Mouse (Mus musculus) frontal cortex, adult 2 months (tissue): ENCODE measurements around the gene Gng12. TPM values are rescaled to one million over a fixed set of nuclear protein-coding genes. Genes with fewer than 3 reads are reported as not detected.
"Not testable (repeated sequence)": the region's sequence is repeated elsewhere in the genome, so short reads cannot be mapped to it uniquely, and the experiment has no call there.

ENCODE experiments used
- DNase-seq, 2 experiments: peaks; one replicate each; pipeline ENCODE4 v3.0.0; 2022; ENCODE audit warnings: low spot score in 1 of 2; ENCODE audit errors: extremely low spot score in 1 of 2
- polyA plus RNA-seq: library from polyadenylated mRNA; depleted of rRNA; stranded (reverse); fragments of >200 nt; gene quantifications from 2 replicates; pipeline ENCODE4 v1.2.3, GENCODE M21; 2012

The Gng12 gene
- polyA plus RNA-seq, 1 experiment: 49.5 TPM

DNA sequence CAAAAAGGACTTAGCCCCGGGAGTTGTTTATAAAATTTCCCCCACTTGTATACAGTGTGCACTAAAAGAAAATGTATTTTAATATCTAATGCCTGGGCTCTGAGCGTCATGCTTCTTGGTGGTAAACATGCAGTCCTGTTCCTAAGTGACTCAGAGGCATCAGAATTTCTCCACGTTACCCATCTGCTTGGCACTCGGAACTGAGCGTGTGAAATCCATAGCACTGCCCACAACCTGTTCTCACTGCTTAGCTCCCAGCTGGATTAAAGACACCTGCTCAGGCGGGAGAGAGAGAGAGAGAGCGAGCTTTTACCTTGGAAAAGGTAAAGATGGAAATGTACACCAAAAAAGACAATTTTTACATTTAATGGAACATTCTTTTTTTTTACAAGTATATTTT is 122.8 kb downstream of the Gng12 start:
- peak in 1 of 2 experiments; percentile 46 for DNase-seq

DNA sequence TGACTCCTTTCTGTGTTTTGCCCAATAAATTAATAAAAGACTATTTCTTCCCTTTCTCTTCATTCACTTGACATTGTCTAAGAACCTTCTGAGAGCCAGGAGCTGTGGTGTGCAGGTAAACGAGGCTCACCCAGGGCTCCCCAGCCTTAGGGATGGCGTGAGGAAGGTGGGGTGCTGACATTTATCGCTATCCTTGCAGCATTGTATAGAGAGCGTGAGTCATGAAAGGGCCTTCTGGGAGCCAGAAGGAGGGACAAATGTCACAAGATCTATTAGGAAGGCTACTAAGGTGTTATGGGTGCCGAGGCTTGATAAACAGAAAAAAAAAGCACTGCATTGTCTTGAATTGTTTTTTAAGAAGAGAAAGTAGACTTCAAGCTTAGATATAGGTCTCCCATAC is 125.1 kb downstream of the Gng12 start:
- DNase-seq: no peak

DNA sequence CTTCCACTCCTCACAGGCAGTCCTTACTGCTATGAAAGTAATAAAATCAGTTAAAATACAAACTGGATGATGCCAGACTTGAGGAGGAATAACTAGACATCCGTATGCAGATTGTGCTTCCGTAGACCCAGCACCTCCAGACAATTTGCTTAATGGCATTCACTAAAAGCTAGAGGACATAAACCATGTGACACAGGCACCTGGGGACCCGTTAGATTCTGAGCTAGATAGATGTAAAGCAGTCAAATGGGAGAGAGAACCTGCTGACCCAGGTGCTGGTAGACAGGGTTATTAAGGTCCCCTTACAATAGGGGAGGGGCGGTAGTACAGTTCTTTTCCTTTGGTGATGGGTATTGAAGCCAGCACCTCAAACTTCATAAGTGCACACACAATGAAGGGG is 127.5 kb downstream of the Gng12 start:
- no peak for DNase-seq

DNA sequence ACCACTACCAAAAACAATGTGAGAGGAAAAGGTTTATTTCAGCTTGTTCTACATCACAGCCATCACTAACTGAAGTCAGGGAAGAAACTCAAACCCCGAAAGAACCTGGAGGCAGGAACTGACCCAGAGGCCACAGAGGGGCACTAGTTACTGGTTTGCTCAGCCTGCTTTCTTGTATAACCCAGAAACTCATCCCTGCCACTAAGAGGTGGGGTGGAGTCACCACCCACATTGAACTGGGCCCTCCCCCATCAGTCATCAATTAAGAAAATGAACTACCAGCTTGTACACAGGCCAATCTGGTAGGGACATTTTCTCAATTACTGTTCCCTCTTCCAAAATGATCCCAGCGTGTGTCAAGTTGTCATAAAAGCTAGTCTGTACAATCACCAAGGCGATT is 130.5 kb downstream of the Gng12 start:
- no peak for DNase-seq

DNA sequence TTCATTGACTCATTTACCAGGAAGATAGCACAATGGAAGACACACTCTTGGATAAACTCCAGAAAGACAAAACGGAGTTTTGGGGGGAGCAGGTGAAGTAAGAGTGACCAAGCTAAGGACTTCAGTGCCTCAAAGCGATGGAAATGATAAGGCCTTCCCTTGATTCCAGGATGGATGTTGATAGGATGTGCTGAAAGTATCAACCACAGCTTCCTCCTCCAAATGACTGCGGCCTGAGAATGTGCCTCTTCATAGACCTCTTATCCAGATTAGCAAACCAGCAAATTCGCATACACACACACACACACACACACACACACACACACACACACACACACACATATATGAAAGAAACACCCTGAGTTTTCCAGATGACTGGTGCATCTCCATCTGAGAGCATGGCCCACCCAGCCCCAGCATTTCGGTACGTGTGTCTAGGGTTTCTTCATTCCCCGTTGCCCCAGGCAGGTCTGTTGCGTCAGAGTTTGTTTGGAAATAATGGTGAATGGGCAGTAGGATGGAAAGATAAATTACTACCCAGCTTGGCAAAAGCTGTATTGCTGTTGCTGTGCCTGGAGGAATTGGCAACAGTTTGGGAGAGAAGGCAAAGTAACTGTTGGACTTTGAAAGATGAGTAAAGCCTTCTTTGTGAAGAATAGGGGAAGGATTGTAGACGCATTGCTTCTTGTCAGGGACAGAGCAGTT is 131.4 kb downstream of the Gng12 start:
- DNase-seq: no peak

DNA sequence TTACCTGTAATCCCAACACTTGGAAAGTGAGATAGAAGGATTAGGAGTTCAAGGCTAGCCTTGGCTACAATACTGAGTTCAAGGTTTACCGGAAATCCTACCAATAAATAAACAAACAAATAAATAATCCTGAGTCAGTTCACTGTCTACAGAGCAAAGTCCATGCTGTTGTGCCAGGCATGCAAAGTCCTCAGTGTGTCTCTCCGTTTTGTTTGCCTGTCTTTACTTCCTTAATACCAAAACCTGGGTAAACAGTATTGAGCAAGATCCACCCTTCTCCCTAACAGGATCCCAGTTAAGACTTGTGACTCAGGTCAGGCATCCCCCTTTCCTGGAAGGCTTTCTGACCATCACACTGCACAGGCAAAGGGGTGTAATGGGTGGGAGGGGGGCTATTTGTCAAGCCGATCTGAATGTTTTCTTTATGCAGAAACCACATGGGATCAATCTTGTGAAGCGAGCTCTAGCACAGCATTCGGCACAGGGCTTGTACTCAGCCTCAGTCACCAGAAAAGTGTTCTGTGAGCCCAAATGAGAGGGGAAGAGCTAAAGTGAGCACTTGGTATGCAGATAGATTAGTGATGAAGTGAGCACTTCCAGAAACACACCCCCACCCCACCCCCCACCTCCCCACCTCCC is 133.2 kb downstream of the Gng12 start:
- no peak for DNase-seq

DNA sequence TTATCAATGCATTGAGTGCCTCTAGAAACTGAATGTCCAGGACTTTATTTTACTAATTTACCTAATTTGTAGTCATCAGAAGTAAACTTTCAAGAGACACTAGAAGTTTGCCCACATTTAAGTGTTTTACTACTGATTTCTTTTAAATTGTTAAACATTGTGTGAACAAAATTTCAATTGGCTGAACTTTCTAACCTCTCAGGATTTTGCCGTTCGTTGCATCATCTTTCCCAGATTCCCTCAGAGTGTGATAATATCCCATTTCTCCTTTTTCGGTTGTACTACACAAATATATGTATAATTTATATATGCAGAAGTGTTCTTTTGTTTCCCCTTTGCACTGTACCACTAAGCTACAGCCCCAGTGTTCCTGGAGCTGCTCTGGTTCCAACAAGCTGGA is 133.8 kb downstream of the Gng12 start:
- no peak for DNase-seq

DNA sequence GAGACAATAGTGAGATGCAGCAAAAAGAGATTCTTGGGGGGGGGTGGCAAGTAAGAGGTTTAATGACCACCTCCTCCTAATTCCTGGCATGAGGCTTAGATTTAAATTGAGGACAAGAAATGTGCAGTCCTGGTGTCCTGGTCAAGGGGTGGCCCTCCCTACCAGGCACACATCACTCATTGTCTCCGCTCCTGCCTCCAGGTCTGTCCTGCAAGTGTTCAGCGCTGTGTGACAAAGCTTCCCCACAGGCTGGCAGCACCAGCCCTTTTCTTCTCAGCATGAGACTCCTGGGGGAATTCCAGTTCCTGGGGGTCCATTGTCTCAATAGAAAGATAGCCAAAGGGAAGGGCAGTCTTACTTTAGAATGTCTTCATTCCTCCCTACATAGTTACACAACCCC is 134.2 kb downstream of the Gng12 start:
- no peak for DNase-seq

DNA sequence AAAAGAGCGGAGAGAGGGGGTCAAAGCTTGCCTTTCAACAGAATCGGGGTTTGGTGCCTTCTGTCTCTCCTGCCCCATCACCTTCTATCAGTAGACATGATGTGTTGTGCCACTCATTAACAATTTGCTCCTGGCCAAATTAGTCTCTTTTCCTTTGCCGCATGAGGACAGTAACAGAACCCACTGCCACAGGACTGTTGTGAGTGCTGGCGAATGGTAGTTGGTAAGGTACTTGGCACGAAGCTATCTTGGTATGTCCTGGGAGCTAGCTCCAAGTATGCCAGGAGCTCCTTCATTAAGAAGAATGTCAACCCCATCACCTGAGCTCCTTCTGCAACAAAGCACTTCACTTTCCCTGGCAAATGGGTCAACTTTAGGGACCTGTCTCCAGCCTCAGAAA is 134.6 kb downstream of the Gng12 start:
- DNase-seq: no peak

DNA sequence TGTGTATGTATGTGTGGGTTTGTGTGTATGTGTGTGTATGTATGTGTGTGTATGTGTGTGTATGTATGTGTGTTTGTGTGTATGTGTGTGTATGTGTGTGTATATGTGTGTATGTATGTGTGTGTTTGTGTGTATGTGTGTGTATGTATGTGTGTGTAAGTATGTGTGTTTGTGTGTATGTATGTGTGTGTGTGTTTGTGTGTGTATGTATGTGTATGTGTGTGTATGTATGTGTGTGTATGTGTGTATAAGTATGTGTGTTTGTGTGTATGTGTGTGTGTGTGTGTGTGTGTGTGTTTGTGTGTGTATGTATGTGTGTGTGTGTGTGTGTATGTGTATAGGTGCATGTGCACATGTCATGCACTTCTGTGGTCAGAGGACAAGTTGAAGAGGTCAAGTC is 136.4 kb downstream of the Gng12 start:
- DNase-seq: not testable (repeated sequence)

DNA sequence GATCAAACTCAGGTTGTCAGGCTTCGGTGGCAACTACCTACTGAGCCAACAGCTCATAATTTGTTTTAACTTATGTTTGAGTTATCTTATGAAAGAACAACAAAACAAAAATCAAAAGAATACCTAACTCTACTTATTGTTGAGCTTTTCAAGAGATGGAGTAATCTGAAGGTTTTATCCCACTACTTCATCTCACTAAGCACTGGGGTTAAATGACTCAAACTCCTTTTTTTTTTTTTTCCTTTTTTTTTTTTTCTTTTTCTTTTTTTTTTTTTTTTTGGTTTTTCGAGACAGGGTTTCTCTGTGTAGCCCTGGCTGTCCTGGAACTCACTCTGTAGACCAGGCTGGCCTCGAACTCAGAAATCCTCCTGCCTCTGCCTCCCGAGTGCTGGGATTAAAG is 136.8 kb downstream of the Gng12 start:
- not testable (repeated sequence) for DNase-seq

DNA sequence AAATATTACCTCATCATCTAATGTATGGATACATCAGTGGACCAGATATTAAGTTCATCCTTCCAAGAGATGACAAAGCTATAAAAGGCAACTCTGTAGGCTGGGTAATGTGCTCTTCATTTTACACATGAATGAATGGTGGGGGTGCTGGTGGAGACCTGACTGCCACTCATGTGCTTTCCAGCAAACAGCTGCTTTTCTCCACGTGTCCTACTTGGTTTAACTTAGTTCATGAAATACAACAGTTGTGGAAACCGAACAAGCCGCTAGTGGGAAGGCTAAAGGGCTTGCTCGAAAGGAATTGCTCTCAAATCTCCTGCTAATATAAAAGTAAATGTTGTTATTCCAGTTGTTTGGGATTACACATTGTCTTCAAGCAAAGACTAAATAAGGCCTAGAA is 137.4 kb downstream of the Gng12 start:
- no peak for DNase-seq

DNA sequence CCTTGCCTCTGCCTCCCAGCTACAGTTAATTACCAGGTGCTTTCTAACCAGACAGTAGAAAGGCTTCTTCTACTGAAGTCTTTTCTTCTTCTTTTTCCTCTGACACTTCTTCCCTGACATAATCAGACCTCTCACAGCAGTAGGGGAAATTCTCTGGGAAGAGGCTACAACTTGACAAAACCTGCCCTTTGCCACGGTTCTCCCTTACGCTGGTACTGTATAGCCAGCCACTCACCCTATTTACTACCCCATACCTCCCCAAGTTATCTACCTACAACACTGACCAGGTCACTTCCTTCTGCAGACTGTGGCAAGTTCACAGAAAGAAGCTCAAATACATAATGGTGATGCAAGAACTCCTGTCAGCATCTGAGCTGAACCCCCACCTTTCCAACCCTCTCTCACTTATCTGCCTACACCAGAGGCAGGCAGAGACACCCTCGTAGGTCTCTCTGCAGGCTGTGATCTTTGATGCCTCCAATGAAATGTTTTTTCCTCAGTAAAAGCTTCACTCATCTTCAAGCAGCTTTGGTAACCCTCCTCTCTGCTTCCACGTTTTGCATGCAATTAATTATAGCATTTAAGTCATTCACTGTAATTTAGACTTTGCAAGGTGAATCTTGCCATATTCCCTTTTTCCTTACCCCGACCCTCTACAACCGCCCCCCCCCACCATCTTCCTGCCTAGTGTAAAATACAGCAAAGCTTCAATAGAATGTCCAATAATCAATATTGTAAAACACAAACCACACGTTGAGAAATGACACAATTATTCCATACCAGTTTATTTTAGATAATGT is 138.3 kb downstream of the Gng12 start:
- no peak for DNase-seq

DNA sequence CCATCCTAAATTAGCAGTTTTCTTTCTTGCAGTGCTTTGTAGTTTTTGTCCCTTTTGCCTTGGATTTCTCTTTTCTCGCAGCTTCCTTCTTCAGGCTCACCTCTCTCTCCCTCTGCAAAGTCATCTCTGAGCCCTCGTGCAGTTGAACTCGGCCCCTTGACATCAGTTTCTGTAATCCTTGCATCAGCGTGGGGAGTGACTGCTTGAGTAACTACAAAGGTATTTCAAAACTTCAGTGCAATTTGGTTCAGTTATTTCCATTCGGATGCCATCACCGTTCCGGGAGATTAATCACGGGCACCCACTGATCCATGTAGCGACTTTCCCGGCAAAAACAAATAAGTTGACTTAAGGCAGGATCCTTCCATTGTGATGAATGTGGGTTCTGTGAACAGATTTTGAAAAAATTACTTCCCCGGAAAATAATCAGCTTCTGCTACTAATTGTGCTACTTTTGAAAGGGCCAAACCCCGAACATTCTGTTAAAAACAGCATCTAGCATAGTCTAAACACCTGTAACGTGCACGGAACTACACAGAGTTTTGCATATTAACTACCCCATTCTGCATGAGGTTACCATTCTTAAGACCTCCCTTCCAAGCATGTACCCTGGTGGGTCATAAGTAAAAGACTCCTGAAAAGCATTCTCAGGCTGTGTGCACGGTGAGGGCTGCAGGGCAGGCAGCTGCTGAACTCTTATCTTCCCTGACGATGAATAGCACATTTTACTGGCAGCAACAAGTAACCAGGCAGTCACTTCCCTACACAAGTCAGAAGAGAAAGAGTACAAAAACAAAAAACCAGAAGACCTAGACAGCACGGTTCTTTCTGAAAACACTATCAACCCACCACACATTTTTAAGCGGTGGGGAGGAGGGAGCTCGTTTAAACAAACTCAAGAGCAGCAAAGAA is 139.4 kb downstream of the Gng12 start:
- no peak for DNase-seq

DNA sequence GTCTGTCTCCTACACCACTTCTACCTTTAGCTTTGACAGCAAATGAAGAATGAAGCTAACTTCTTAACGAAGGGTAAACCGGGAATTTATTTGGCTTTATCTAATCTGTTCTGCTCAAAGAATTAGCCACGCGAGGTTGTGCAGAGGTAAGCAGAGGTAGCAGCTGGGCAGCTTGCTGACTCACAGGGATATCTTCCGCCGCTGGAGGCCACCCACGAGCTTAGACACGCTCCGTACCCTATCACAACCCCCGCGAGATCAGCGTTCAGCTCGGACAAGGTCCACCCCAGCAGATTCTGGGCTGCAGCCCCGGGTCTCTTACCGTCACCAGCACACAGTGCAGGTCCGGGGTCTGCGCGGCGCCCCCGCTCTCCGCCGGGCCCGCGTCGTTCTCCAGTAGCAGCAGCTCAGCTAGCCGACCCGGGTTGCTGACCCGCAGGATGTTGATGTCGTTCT is 140.2 kb downstream of the Gng12 start:
- DNase-seq: peak; percentile 45 to 78

DNA sequence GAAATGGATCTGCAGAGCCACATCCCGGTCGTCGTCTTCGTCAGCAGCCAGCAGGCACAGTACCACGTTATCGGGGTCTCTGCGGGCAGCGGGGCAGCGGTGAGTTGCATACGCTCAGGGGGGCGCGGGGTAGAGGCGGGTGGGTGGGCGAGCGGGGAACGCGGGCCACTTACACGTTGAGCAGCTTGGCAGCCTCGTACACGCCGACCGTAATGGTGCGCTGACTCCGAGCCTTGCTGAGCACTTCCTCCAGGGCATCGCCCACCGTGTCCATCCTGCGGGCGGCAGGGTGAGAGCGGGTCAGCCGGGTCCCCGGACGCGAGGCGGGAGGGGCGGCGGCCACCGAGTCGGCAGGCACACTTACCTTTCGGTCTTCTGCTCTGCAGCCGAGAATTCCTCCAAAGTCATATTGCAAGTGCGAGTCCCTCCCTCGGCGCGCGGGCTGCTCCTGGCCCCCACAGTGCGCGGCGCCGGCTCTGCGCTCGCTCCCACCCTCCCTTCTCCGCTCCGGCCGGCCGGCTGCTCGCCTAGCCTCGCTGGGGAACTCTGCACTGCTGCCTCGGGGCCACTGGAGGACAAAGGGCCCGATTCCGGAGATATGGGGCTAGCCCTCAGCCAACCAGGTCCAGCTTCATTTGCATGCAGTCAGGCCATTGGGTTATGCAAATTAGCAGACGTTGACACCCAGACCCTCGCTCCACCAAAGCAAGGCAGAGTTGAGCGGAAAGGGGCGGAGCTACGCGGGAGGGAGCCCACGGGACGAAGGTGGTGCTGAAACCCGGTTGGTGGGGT is 140.8 kb downstream of the Gng12 start, which contains the start of gene Gadd45a:
TSS of gene Gadd45a (minus strand) at position 621 of the 792 bp plus-strand sequence.
- DNase-seq: peak; percentile 84 to 91

DNA sequence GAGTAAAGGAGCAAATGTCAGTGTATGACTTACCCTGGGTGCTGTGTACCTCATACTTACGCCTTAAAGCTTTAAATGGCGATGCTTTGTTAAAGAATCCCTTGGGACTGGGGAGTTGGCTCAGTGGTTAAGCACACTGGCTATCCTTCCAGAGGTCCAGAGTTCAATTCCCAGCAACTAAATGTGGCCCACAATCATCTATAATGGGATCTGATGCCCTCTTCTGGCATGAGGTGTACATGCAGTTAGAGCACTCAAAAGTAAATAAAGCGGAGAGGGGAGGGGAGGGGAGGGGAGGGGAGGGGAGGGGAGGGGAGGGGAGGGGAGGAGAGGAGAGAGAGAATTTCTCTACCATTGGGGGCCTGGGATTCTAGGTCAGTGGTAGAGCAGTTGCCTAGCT is 142.8 kb downstream of the Gng12 start:
- DNase-seq: no peak

DNA sequence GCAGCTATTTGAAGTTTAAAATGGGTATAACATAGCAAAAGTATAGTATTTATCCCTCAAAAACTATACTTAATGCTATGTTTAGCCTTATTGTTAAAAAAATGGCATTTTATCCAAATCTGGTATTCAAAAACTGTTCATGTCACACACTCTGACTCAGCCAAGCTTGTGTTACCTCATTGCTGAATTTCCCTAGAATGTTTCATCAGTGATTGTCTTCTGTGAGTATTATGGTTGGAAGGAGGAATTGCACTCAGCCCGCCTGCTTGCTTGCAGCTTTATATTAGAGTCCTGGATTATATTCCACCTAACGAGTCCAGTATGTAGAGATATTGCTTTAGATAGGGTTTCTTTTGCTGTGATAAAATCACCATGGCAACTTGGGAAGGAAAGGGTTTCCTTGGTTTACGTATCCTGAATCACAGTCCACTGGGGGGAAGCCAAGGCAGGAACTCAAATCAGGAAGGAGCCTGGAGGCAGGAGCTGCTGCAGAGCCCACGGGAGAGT is 144.8 kb downstream of the Gng12 start:
- DNase-seq: no peak

DNA sequence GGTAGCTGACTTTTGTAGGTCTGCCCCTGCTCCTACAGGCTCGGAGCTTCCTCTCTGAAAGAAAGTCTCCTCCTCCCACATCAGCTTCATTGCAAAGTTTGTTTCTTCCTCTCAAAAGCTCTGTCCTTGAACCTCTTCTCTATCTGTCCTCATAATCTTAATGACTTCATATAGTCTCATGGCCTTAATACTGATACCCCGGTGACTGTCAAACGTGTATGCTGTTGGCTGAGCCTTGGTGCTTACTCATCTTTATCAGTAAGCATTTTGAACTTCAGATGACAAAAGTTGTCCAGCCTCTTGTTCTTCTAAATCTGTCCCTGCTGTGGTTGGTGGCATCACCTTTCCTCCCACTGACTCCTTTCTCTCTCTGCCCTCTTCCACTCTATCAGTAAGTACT is 149.2 kb downstream of the Gng12 start:
- no peak for DNase-seq
